Mouse (Mus musculus) naive thymus-derived CD4-positive, alpha-beta T cell, adult 2 months (primary cell): Measurements from ENCODE around the gene Zfp551.

Experiments
- DNase-seq: peaks from one replicate; pipeline ENCODE4 v3.0.0-alpha.2; 2011; ENCODE audit warnings: low read depth

The Zfp551 gene

DNA sequence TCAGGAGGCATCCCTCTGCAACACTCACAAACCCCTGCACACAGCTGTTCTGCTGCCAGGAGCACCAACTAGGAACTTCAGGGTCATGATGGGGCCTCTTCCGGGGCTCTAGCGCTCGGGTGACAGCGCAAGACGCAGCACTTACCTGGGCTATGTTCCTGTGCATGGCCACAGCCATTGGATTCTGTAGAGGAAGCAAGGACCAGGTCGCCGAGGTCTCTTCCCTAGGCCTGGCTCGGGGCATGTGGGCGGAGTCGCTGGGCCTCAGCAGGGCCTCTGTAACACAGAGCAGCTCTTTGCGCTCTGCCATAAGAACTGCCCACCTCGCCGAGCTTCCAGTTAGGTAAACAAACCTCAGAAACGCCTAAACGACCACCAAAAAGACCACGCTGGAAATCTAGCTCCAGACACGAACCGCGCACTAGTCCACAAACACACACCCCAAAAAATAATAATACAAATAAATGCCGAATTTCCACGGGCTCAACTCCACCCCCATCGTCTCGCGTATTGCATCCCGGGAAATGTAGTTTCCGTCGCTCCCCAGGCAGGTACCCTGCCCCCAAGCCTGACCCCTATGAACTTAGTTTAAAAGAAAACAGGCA is at the start of gene Zfp551:
Gene Zfp551, minus strand, starts transcription at position 507 of the 605 bp plus-strand sequence.
- DNase-seq: peak; percentile 46

DNA sequence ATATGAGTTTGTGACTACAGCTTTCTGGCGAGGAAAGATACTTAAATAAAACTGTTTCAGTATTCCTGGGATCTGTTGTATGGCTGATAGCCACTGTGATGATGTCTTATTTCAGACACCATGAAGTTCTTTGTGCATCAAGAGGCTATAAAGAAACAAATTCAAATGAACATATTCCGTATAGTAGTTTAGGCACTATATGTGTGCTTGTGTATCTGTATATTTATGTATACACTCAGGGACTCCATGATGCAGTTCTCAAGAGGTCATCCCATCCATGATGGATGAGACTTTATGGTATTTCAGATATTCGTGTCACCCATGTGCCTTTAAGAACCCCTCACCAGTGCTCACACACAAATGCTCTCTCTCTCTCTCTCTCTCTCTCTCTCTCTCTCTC is 304 bp upstream of the Zfp551 start:
- peak; percentile 4 for DNase-seq

DNA sequence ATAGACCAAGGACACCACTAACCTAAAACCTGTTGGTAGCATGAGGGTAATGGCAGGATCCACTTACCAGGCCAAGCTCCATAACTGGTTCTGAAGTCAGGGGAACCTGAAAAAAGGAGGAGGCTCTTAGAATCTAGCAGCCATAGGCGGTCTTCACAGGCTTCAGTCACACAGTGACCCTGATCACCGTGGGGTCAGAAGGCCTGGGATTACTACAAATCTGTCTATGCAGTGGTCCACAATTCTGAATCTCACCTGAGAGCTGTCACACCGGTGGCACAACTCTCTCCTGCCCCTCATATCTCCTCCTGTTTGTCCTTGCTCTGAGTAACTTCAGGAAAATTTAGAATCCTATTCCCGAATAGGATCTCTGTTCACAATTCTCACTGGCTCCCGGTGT is 810 bp downstream of the Zfp551 start:
- DNase-seq: peak; percentile 2

DNA sequence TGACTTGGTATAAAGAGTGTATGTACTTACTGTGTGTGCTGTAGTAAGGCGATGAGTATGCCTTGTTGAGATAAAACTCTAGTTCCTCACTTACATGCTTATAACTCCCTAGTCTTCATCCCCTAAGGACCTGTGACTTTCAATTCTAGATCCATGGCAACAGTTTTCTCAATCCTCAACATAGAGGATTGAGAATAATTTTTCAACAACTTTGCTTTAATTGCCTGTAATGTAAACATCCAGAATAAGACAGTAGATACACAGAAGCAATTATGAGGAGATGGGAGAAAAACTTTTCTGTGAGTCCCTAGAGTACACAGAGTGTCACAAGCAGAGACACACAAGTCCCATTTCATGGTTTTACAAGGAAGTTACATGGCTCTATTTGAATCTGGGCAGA is 53.4 kb downstream of the Zfp551 start, which contains the start of gene Vmn1r84:
Gene Vmn1r84, minus strand, starts transcription at position 101 of the 400 bp plus-strand sequence.
- no peak for DNase-seq
